Mouse (Mus musculus) neural tube, embryonic 11.5 days (tissue): ENCODE measurements around the gene Capn12. TPM values are rescaled to one million over a fixed set of nuclear protein-coding genes. Genes with fewer than 3 reads are reported as not detected.

Experiments
- ATAC-seq: fragments of 200-750 bp; cut with Nextera tagmentation; 2 replicates; pipeline ENCODE4 v1.8.0; 2017; ENCODE audit warnings: moderate number of reproducible peaks, mild to moderate bottlenecking, moderate TSS enrichment, moderate library complexity; ENCODE audit not compliant: insufficient read depth, low FRiP score, low TSS enrichment
- DNase-seq: peaks from one replicate; pipeline ENCODE4 v3.0.0-alpha.2; 2015; ENCODE audit warnings: low spot score
- H3K27ac ChIP-seq: fragments of 300-500 bp; sonication (generic); 2 replicates; pipeline ENCODE4 v1.5.1; 2014; ENCODE audit warnings: low read depth, mild to moderate bottlenecking, low read length
- H3K27me3 ChIP-seq: fragments of 300-500 bp; sonication (generic); 2 replicates; pipeline ENCODE4 v1.6.1; 2014; ENCODE audit warnings: mild to moderate bottlenecking, low read length, mixed read lengths; ENCODE audit not compliant: control insufficient read depth, insufficient read depth
- H3K36me3 ChIP-seq: fragments of 300-500 bp; sonication (generic); 2 replicates; pipeline ENCODE4 v1.6.1; 2014; ENCODE audit warnings: mild to moderate bottlenecking, low read length, moderate library complexity, mixed read lengths; ENCODE audit not compliant: control insufficient read depth, insufficient read depth
- H3K4me1 ChIP-seq: fragments of 300-500 bp; sonication (generic); 2 replicates; pipeline ENCODE4 v1.6.1; 2014; ENCODE audit warnings: low read length, mixed read lengths; ENCODE audit not compliant: control insufficient read depth, insufficient read depth
- H3K4me2 ChIP-seq: fragments of 300-500 bp; sonication (generic); 2 replicates; pipeline ENCODE4 v1.6.1; 2014; ENCODE audit warnings: low read depth, mild to moderate bottlenecking, moderate library complexity
- H3K4me3 ChIP-seq: fragments of 300-500 bp; sonication (generic); 2 replicates; pipeline ENCODE4 v1.5.1; 2014; ENCODE audit warnings: low read depth, low read length
- H3K9ac ChIP-seq: fragments of 300-500 bp; sonication (generic); 2 replicates; pipeline ENCODE4 v1.6.1; 2014; ENCODE audit warnings: mild to moderate bottlenecking, low read length
- H3K9me3 ChIP-seq: fragments of 300-500 bp; sonication (generic); 2 replicates; pipeline ENCODE4 v1.6.1; 2016; ENCODE audit warnings: low read length; ENCODE audit not compliant: control insufficient read depth
- WGBS: fragments of 180-500 bp; shearing (Covaris S2); extraction: QIAGEN DNeasy Blood & Tissue Kit; methylation state at CpG from one replicate; pipeline ENCODE4 v1.1.7; 2014; 5-methylcytosine and 5-hydroxymethylcytosine counted together
- polyA plus RNA-seq: library from polyadenylated mRNA; unstranded; fragments of >200 nt; fragmentation: Nextera tagmentation; extraction: Ambion mirVana; gene quantifications from 2 replicates; pipeline ENCODE4 v1.2.1, GENCODE M21; 2014

Gene Capn12
- polyA plus RNA-seq, 1 experiment from 2014 or later = 0.21 TPM

DNA sequence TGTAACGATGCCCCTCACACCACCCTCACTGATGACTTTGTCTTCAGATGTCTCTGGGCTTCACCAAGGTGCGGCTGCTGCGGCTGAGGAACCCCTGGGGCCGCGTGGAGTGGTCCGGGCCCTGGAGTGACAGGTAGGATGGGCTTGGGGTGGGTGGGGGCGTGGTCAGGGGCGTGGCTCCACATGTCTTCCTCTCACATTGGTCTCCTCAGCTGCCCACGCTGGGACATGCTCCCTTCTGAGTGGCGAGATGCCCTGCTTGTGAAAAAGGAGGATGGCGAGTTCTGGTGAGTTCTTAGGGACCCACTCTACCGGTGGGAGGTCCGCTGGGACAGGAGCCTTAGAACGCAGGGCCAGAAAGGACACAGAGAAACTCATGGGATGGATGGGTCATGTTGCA is 5.3 kb downstream of the Capn12 start:
- Histone ChIP-seq H3K4me3 (no peak overlapping the region), H3K4me2 (no peak overlapping the region), H3K27ac (no peak overlapping the region), H3K27me3 (peaks cover 27% of the 10 kb centered on the region), H3K4me1 (no peaks in the 10 kb centered on the region), H3K9me3 (no peaks in the 10 kb centered on the region), H3K9ac (no peak overlapping the region), H3K36me3 (no peaks in the 10 kb centered on the region; the same call in 1 of the 2 replicates)
- ATAC-seq = no peak
- WGBS = 25% methylated on average over 14 of the region's 14 CpGs
- DNase-seq = no peak

GRCm38 (mm10) chr7:28888701-28889161 is 7.5 kb downstream of the Capn12 start:
- peak overlapping the region; percentile 35; the same call in 1 of the 2 replicates for H3K9ac ChIP-seq
- peaks cover 9% of the 10 kb centered on the region for H3K36me3 ChIP-seq
- H3K27ac ChIP-seq = no peak overlapping the region
- H3K4me3 ChIP-seq = peak overlapping the region; percentile 20
- no peak for ATAC-seq
- peaks cover 27% of the 10 kb centered on the region for H3K27me3 ChIP-seq
- H3K9me3 ChIP-seq = no peaks in the 10 kb centered on the region
- peak; percentile 31 for DNase-seq
- peak overlapping the region; percentile 47 for H3K4me2 ChIP-seq
- 2% methylated on average over 27 of the region's 27 CpGs for WGBS
- no peaks in the 10 kb centered on the region for H3K4me1 ChIP-seq

DNA sequence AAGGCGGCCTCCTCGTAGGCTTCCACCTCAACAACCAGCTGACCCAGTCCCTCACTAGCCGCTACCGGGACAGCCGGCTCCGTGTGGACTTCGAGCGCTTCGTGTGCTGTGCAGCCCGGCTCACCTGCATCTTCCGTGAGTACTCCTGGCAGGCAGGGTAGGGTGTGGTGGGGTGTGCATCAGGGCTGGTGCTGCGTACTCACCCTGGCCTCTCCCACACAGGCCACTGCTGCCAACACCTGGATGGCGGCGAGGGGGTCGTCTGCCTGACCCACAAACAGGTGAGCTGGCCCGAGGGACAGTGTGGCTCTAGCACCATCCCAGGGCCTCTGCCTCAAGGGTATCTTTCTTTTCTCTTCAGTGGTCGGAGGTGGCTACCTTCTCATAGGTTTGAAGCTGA is 11.4 kb downstream of the Capn12 start:
- Histone ChIP-seq H3K9me3 (no peaks in the 10 kb centered on the region), H3K4me2 (no peak overlapping the region), H3K27me3 (peaks cover 22% of the 10 kb centered on the region), H3K4me1 (no peaks in the 10 kb centered on the region), H3K27ac (no peak overlapping the region), H3K36me3 (peaks cover 29% of the 10 kb centered on the region), H3K4me3 (no peak overlapping the region), H3K9ac (no peak overlapping the region)
- DNase-seq (no peak), ATAC-seq (no peak)
- 93% methylated on average over 17 of the region's 17 CpGs for WGBS

GRCm38 (mm10) chr7:28893643-28894265 is 12.5 kb downstream of the Capn12 start:
- no peak overlapping the region for H3K27ac ChIP-seq
- no peaks in the 10 kb centered on the region for H3K4me1 ChIP-seq
- 0 out of 2 replicates have a peak, but pooled peaks have one; percentile 46 for ATAC-seq
- no peaks in the 10 kb centered on the region for H3K9me3 ChIP-seq
- no peak overlapping the region for H3K9ac ChIP-seq
- peaks cover 11% of the 10 kb centered on the region for H3K27me3 ChIP-seq
- H3K4me3 ChIP-seq = no peak overlapping the region
- no peak overlapping the region for H3K4me2 ChIP-seq
- peaks cover 38% of the 10 kb centered on the region for H3K36me3 ChIP-seq
- peak; percentile 64 for DNase-seq
- WGBS = 66% methylated on average over 7 of the region's 7 CpGs

- no peak for DNase-seq
- ATAC-seq = no peak
- 73% methylated on average over 5 of the region's 5 CpGs for WGBS
- Histone ChIP-seq H3K9me3 (no peaks in the 10 kb centered on the region), H3K4me2 (no peak overlapping the region), H3K4me1 (no peaks in the 10 kb centered on the region), H3K36me3 (peaks cover 38% of the 10 kb centered on the region), H3K27me3 (no peaks in the 10 kb centered on the region; the same call in 1 of the 2 replicates), H3K9ac (no peak overlapping the region), H3K27ac (no peak overlapping the region), H3K4me3 (no peak overlapping the region)
Measured at GRCm38 (mm10) chr7:28894942-28895341, 13.7 kb downstream of the Capn12 start.

GRCm38 (mm10) chr7:28897661-28898060 is 16.4 kb downstream of the Capn12 start:
- WGBS = 93% methylated on average over 6 of the region's 6 CpGs
- Histone ChIP-seq H3K4me1 (no peaks in the 10 kb centered on the region), H3K9me3 (no peaks in the 10 kb centered on the region), H3K36me3 (peaks cover 42% of the 10 kb centered on the region), H3K4me2 (no peak overlapping the region), H3K4me3 (no peak overlapping the region), H3K27ac (no peak overlapping the region), H3K9ac (no peak overlapping the region), H3K27me3 (no peaks in the 10 kb centered on the region)
- DNase-seq (no peak), ATAC-seq (no peak)

DNA sequence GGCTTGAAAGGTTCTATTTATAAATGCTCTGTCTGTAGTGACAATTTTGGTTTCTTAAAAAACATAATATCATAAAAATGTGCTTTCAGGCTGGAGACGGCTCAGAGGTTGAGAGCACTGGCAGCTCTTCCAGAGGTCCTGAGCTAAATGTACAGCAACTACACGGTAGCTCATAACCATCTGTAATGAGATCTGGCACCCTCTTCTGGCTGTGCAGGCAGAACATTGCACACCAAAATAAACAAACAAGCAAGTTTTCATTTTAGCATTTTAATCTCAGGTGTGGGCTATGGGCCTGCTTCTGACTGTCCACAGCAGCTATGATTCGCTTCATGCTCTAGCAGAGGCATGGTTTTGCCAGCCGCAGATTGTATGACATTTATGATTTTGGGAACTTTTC is 18.8 kb downstream of the Capn12 start:
- no peak for ATAC-seq
- H3K4me2 ChIP-seq = no peak overlapping the region
- DNase-seq = no peak
- no peaks in the 10 kb centered on the region for H3K27me3 ChIP-seq
- whole genome bisulfite sequencing = 96% methylated on average over 4 of the region's 4 CpGs
- H3K4me1 ChIP-seq = no peaks in the 10 kb centered on the region
- H3K4me3 ChIP-seq = no peak overlapping the region
- H3K9me3 ChIP-seq = no peaks in the 10 kb centered on the region
- no peak overlapping the region for H3K9ac ChIP-seq
- peaks cover 45% of the 10 kb centered on the region for H3K36me3 ChIP-seq
- no peak overlapping the region for H3K27ac ChIP-seq

DNA sequence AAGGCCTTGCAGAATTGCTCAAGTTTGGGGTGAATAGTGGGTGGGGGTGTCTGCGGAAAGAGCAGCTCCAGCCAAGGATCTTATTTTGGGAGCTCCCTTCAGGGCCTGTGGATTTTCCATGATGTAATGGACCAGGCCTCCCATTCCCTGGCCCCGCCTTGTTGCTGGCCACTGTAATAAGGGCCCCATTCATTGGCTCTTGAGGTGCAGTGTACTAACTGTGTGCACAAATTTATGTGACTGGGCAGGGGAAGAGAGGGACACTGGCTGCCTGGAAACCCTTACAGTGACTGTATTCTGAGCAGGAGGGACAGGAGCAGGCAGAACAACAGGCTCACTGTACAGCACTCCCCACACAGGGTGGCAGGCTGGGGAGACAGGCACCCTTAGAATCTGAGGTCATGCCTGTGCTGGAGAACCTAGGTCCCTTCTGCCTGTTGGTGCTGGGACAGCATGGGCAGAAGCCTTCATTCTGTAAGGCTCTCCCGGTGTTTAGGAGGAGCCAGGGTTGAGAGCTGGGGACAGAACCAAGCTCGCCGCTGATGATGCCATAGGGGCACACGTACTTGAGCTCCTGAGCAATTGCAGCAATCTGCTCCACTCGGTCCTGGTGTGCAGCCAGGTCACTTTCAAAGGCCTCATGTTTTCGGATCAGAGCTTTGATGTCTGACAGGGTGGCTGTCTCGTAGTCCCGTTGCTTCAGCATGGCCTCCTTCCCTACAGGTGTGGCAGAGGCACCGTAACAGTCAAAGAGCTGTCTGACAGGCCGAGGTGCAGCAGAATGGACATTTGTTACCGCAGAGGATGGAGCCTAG is 20.3 kb downstream of the Capn12 start:
- H3K4me3 ChIP-seq = no peak overlapping the region
- H3K4me1 ChIP-seq = no peaks in the 10 kb centered on the region
- H3K36me3 ChIP-seq = peaks cover 47% of the 10 kb centered on the region
- no peaks in the 10 kb centered on the region for H3K27me3 ChIP-seq
- H3K27ac ChIP-seq = no peak overlapping the region
- DNase-seq = no peak
- H3K9ac ChIP-seq = no peak overlapping the region
- 93% methylated on average over 13 of the region's 13 CpGs for WGBS
- no peaks in the 10 kb centered on the region for H3K9me3 ChIP-seq
- no peak for ATAC-seq
- no peak overlapping the region for H3K4me2 ChIP-seq

GRCm38 (mm10) chr7:28902180-28902579 is 21.0 kb downstream of the Capn12 start:
- no peaks in the 10 kb centered on the region for H3K9me3 ChIP-seq
- H3K9ac ChIP-seq = no peak overlapping the region
- H3K27me3 ChIP-seq = no peaks in the 10 kb centered on the region
- DNase-seq = no peak
- no peak overlapping the region for H3K4me3 ChIP-seq
- no peak overlapping the region for H3K27ac ChIP-seq
- WGBS = 97% methylated on average over 6 of the region's 6 CpGs
- H3K4me2 ChIP-seq = no peak overlapping the region
- no peak for ATAC-seq
- H3K36me3 ChIP-seq = peaks cover 48% of the 10 kb centered on the region
- no peaks in the 10 kb centered on the region for H3K4me1 ChIP-seq
